Mouse (Mus musculus) limb, embryonic 11.5 days (tissue): Measurements from ENCODE around the gene Skil. TPM values are rescaled to one million over a fixed set of nuclear protein-coding genes. Genes with fewer than 3 reads are reported as not detected.
A peak's percentile ranks its signal among the peaks of the same experiment; 100 is the strongest.

ENCODE experiments used
- ATAC-seq: fragments of 200-750 bp; cut with Nextera tagmentation; 2 replicates; pipeline ENCODE4 v1.8.0; 2017; ENCODE audit warnings: low read depth; ENCODE audit not compliant: insufficient number of reproducible peaks, low FRiP score, low TSS enrichment
- DNase-seq: peaks from one replicate; pipeline ENCODE4 v3.0.0-alpha.2; 2015; ENCODE audit warnings: low spot score
- H3K27ac ChIP-seq: fragments of 300-500 bp; sonication (generic); replicated peaks from 2 replicates; pipeline ENCODE4 v1.5.1; 2014; ENCODE audit warnings: low read depth, mild to moderate bottlenecking, low read length
- H3K27me3 ChIP-seq: fragments of 300-500 bp; sonication (generic); 2 replicates; pipeline ENCODE4 v1.6.1; 2014; ENCODE audit warnings: mild to moderate bottlenecking, low read length, mixed read lengths; ENCODE audit not compliant: control insufficient read depth, insufficient read depth
- H3K36me3 ChIP-seq: fragments of 300-500 bp; sonication (generic); 2 replicates; pipeline ENCODE4 v1.6.1; 2014; ENCODE audit warnings: mild to moderate bottlenecking, low read length, moderate library complexity, mixed read lengths; ENCODE audit not compliant: control insufficient read depth, insufficient read depth
- H3K4me1 ChIP-seq: fragments of 300-500 bp; sonication (generic); 2 replicates; pipeline ENCODE4 v1.6.1; 2014; ENCODE audit warnings: low read length, mixed read lengths; ENCODE audit not compliant: control insufficient read depth, insufficient read depth
- H3K4me2 ChIP-seq: fragments of 300-500 bp; sonication (generic); 2 replicates; pipeline ENCODE4 v1.6.1; 2014; ENCODE audit warnings: low read depth, mild to moderate bottlenecking, moderate library complexity; ENCODE audit not compliant: severe bottlenecking
- H3K4me3 ChIP-seq: fragments of 300-500 bp; sonication (generic); 2 replicates; pipeline ENCODE4 v1.5.1; 2014; ENCODE audit warnings: low read depth, low read length
- H3K9ac ChIP-seq: fragments of 300-500 bp; sonication (generic); 2 replicates; pipeline ENCODE4 v1.6.1; 2014; ENCODE audit warnings: mild to moderate bottlenecking, low read length
- H3K9me3 ChIP-seq: fragments of 300-500 bp; sonication (generic); 2 replicates; pipeline ENCODE4 v1.6.1; 2016; ENCODE audit warnings: low read length; ENCODE audit not compliant: control insufficient read depth
- WGBS: fragments of 180-500 bp; shearing (Covaris S2); extraction: QIAGEN DNeasy Blood & Tissue Kit; methylation state at CpG from one replicate; pipeline ENCODE4 v1.1.7; 2014; 5-methylcytosine and 5-hydroxymethylcytosine counted together
- polyA plus RNA-seq: library from polyadenylated mRNA; unstranded; fragments of >200 nt; fragmentation: Nextera tagmentation; extraction: Ambion mirVana; gene quantifications from 2 replicates; pipeline ENCODE4 v1.2.1, GENCODE M21; 2014

Gene Skil
- polyA plus RNA-seq, 1 experiment from 2014 or later: 33.5 TPM

DNA sequence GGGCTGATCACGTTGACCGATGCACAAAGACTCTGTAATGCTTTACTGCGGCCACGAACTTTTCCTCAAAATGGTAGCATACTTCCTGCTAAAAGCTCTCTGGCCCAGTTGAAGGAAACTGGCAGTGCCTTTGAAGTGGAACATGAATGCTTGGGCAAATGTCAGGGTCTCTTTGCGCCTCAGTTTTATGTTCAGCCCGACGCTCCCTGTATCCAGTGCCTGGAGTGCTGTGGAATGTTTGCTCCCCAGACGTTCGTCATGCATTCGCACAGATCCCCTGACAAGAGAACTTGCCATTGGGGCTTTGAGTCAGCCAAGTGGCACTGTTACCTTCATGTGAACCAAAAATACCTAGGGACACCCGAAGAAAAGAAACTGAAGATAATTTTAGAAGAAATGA, 3.1 kb downstream of the Skil start:
- no peak overlapping the region for H3K27ac ChIP-seq
- H3K4me1 ChIP-seq: peaks cover 17% of the 10 kb centered on the region
- H3K4me3 ChIP-seq: no peak overlapping the region
- H3K9me3 ChIP-seq: no peaks in the 10 kb centered on the region
- no peaks in the 10 kb centered on the region; the same call in 1 of the 2 replicates for H3K36me3 ChIP-seq
- WGBS: 64% methylated on average over 11 of the region's 11 CpGs
- no peak for DNase-seq
- peak overlapping the region; percentile 16; the same call in 1 of the 2 replicates for H3K4me2 ChIP-seq
- no peak overlapping the region for H3K9ac ChIP-seq
- H3K27me3 ChIP-seq: no peaks in the 10 kb centered on the region
- no peak for ATAC-seq

DNA sequence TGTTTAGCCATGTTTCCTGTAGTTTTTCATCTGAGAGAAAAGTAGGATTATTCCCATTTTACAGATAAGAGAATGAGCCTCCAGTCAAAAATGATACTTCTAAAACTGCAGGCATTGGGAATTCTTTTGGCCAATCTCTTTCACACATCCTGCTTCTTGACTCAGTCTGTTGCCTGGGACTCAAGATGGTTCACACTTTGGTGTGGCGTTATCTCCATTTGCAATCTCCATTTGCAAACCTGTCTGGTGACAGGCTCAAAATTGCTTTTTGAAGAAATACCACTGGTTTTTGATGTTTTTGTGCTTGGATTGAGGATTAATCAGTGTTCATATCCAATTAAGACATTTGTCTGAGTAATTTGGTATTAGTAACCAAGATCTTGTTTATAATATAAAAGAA, 3.7 kb downstream of the Skil start:
- Histone ChIP-seq H3K27ac (no peak overlapping the region), H3K4me1 (peaks cover 14% of the 10 kb centered on the region), H3K9me3 (no peaks in the 10 kb centered on the region), H3K4me3 (no peak overlapping the region), H3K4me2 (no peak overlapping the region), H3K9ac (no peak overlapping the region), H3K36me3 (no peaks in the 10 kb centered on the region; the same call in 1 of the 2 replicates), H3K27me3 (no peaks in the 10 kb centered on the region)
- no peak for ATAC-seq
- DNase-seq: no peak
- 91% methylated on average over 1 of the region's 1 CpGs for WGBS

DNA sequence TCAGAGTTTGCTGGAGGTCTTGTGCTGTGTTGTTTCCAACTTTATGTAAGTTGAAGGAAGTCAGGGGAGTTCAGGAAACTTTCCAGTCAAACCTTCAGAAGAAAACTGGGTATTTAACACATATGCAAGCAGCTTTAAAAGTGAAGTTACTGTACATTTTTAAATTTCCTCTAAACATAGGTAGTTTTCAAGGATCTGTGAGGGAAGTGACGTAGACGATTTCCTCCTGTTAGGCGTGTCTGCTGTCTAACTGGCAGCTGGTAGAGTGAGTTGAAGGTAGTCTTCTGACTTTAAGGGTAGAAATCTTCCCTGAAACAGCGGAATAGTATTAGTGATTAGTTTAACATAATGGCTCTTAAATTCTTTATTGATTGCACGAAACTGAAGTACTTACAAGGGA, 5.2 kb downstream of the Skil start:
- no peaks in the 10 kb centered on the region; the same call in 1 of the 2 replicates for H3K36me3 ChIP-seq
- H3K27me3 ChIP-seq: no peaks in the 10 kb centered on the region
- peaks cover 14% of the 10 kb centered on the region for H3K4me1 ChIP-seq
- DNase-seq (no peak), ATAC-seq (no peak)
- no peak overlapping the region for H3K27ac ChIP-seq
- H3K4me2 ChIP-seq: no peak overlapping the region
- no peaks in the 10 kb centered on the region for H3K9me3 ChIP-seq
- H3K9ac ChIP-seq: no peak overlapping the region
- 84% methylated on average over 5 of the region's 5 CpGs for WGBS
- no peak overlapping the region for H3K4me3 ChIP-seq

DNA sequence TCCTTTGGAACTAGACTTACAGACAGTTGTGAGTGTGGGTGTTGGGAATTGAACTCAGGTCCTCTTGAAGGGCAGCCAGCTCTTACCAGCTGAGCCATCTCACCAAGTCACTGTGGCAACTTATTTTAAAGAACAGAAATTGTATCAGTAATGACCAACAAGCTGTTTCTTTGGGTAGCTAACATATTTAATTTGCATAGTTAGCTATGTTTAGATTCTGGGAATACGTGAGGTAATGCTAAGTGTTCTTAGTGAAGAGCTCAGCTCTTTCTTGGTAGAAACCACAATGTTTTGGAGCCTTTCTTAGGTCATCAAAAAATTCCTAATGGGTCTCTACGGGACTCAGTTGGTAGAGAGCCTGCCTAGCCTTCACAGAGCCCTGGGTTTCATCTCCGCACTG, 5.9 kb downstream of the Skil start:
- Histone ChIP-seq H3K4me2 (no peak overlapping the region), H3K4me3 (no peak overlapping the region), H3K4me1 (peaks cover 14% of the 10 kb centered on the region), H3K9ac (no peak overlapping the region), H3K27ac (no peak overlapping the region), H3K9me3 (no peaks in the 10 kb centered on the region), H3K27me3 (no peaks in the 10 kb centered on the region), H3K36me3 (no peaks in the 10 kb centered on the region; the same call in 1 of the 2 replicates)
- ATAC-seq (no peak), DNase-seq (no peak)
- 94% methylated on average over 3 of the region's 3 CpGs for WGBS

DNA sequence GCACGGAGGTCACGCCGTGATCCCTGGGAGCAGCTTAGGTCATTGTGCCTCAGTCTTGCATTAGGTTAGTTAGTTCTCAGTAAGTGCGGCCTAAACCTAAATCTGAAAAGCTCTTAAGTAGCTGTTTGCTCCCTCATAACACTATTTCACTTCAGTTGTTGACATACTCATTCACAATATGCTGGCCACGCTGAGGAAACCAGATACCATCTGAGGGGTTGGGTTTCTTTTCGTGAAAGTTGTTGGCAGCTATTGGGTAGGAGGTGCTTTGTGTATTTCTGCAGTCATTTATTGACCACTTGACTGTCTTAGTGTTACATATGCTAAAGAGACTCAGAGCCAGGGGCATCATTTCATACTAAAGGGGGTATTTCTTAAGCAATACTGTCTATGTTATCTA, 10.1 kb downstream of the Skil start:
- Histone ChIP-seq H3K9ac (no peak overlapping the region), H3K9me3 (no peaks in the 10 kb centered on the region), H3K4me1 (peaks cover 2% of the 10 kb centered on the region), H3K27ac (no peak overlapping the region), H3K27me3 (no peaks in the 10 kb centered on the region), H3K4me3 (no peak overlapping the region), H3K4me2 (no peak overlapping the region), H3K36me3 (no peaks in the 10 kb centered on the region)
- DNase-seq (no peak), ATAC-seq (no peak)
- 74% methylated on average over 6 of the region's 6 CpGs for WGBS

DNA sequence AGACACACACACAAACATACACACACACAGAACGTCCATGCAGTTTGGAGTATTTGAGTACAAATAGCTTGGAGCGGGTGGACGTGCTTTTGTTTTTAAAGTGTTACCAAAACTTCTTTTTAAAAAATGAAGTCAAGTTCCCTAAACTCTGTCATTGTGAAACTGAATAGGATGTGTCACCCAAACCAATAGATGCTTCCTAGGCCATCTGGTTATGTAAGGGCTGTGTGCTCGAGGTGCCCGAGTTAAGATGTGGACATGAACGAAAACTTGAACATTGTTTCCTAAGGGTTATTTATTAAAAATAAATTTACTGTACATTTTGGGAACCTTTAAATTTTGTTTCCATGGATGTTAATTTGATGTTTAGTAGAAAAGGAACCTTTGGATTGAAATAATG, 11.7 kb downstream of the Skil start:
- no peak overlapping the region for H3K4me2 ChIP-seq
- DNase-seq (no peak), ATAC-seq (no peak)
- 93% methylated on average over 6 of the region's 6 CpGs for WGBS
- no peak overlapping the region for H3K27ac ChIP-seq
- H3K27me3 ChIP-seq: no peaks in the 10 kb centered on the region
- no peak overlapping the region for H3K4me3 ChIP-seq
- H3K4me1 ChIP-seq: no peaks in the 10 kb centered on the region
- no peak overlapping the region for H3K9ac ChIP-seq
- no peaks in the 10 kb centered on the region for H3K9me3 ChIP-seq
- H3K36me3 ChIP-seq: no peaks in the 10 kb centered on the region

DNA sequence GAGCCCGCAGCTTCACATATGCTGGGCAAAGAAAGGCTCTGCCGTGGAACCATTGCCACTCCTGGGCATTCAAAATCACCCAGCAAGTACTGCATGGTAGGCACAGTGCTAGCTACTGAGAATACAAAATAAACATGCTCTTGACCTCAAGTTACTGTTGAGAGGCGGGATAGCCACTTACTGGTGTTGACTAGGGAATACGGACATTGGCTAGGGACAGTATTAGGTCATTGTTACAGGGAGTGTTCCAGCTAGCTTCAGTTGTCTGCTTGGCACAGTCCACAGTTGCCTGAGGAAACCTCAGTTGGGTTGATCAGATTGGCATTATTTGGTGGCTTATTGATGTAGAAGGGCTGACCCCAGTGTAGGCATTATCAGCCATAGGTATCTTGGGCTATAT, 12.8 kb downstream of the Skil start:
- H3K4me3 ChIP-seq: no peak overlapping the region
- ATAC-seq: no peak
- no peaks in the 10 kb centered on the region for H3K9me3 ChIP-seq
- H3K27me3 ChIP-seq: no peaks in the 10 kb centered on the region
- H3K4me2 ChIP-seq: no peak overlapping the region
- no peak overlapping the region for H3K9ac ChIP-seq
- 88% methylated on average over 4 of the region's 4 CpGs for WGBS
- H3K4me1 ChIP-seq: no peaks in the 10 kb centered on the region
- no peak for DNase-seq
- H3K27ac ChIP-seq: no peak overlapping the region
- H3K36me3 ChIP-seq: no peaks in the 10 kb centered on the region

DNA sequence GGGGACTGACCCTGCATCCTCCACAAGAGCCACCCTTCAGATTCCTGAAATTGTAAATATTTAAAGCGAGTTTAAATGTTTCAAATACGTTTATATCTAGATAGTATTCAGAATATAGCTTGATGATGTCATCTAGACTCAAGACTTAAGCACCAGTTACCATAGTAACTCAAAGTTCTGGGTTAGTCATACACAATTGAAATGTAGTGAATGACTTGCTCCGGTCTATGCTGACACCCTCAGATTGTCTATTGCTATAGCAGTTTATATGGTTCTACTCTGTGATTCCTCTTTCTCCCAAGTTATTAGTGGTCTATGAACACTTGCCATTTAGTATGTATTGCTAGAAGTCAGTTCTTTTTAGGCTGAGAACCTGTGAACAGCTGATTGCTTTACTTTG, 14.2 kb downstream of the Skil start:
- 90% methylated on average over 3 of the region's 3 CpGs for WGBS
- DNase-seq (no peak), ATAC-seq (no peak)

DNA sequence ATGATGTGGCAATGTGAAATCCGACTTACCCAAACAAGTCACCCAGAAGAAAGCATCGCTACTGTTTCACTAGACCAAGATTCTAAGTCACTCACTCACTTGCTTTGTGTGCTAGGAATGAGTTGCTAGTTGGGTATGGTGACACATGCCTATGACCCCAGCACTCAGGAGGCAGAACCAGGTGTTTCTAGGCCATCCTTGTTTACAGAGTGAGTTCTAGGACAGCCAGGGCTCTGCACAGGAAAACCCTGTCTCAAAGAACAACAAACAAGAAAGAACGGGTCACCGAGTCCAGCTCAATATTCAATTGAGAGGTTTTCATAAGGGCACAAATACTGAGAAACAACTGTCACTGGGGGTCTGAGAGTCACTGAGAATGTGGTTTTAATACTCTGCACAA, 28.2 kb downstream of the Skil start:
- Histone ChIP-seq H3K4me1 (no peaks in the 10 kb centered on the region), H3K27me3 (no peaks in the 10 kb centered on the region), H3K9ac (no peak overlapping the region), H3K4me2 (no peak overlapping the region), H3K27ac (no peak overlapping the region), H3K4me3 (no peak overlapping the region), H3K9me3 (no peaks in the 10 kb centered on the region), H3K36me3 (peaks cover 9% of the 10 kb centered on the region; the same call in 1 of the 2 replicates)
- WGBS: 93% methylated on average over 4 of the region's 4 CpGs
- no peak for ATAC-seq
- DNase-seq: no peak

More for the DNA sequence above, 14.2 kb downstream of the Skil start:
- no peak overlapping the region for H3K4me2 ChIP-seq
- H3K27me3 ChIP-seq: no peaks in the 10 kb centered on the region
- 0 out of 2 replicates have a peak, but pooled peaks cover 2% of the 10 kb centered on the region for H3K36me3 ChIP-seq
- no peaks in the 10 kb centered on the region for H3K9me3 ChIP-seq
- no peak overlapping the region for H3K4me3 ChIP-seq
- H3K9ac ChIP-seq: no peak overlapping the region
- H3K27ac ChIP-seq: no peak overlapping the region
- H3K4me1 ChIP-seq: no peaks in the 10 kb centered on the region
